Mouse (Mus musculus): ENCODE results near the gene Gm17359.
"Not testable (repeated sequence)": the region's sequence is repeated elsewhere in the genome, so short reads cannot be mapped to it uniquely, and the experiment has no call there.

Gm17359 gene

GRCm38 (mm10) chr3:79416944-79417680 is 80.7 kb downstream of the Gm17359 start:
- DNase-seq: no peak

- no peak for DNase-seq
These were observed 82.5 kb downstream of the Gm17359 start for GRCm38 (mm10) chr3:79418921-79419320.

GRCm38 (mm10) chr3:79425441-79425840 is 89.0 kb downstream of the Gm17359 start:
- DNase-seq: peak; percentile 37

- no peak for DNase-seq
These were observed 97.1 kb downstream of the Gm17359 start for GRCm38 (mm10) chr3:79433593-79433992.

- DNase-seq: no peak
These were observed 98.0 kb downstream of the Gm17359 start for GRCm38 (mm10) chr3:79434436-79434835.

- no peak for DNase-seq
These were observed 98.5 kb downstream of the Gm17359 start for GRCm38 (mm10) chr3:79434985-79435384.

- peak; percentile 93 for DNase-seq
These were observed 99.7 kb downstream of the Gm17359 start for GRCm38 (mm10) chr3:79436186-79436585.

GRCm38 (mm10) chr3:79438276-79438675 is 101.8 kb downstream of the Gm17359 start:
- DNase-seq: no peak

GRCm38 (mm10) chr3:79440976-79441491 is 104.6 kb downstream of the Gm17359 start:
- peak; percentile 55 for DNase-seq

GRCm38 (mm10) chr3:79443850-79444249 is 107.4 kb downstream of the Gm17359 start:
- DNase-seq: no peak

GRCm38 (mm10) chr3:79445041-79445440 is 108.6 kb downstream of the Gm17359 start:
- DNase-seq: peak; percentile 28

- no peak for DNase-seq
These were observed 109.7 kb downstream of the Gm17359 start for GRCm38 (mm10) chr3:79446124-79446523.

GRCm38 (mm10) chr3:79446648-79447047 is 110.2 kb downstream of the Gm17359 start:
- DNase-seq: not testable (repeated sequence)

- no peak for DNase-seq
These were observed 112.0 kb downstream of the Gm17359 start for GRCm38 (mm10) chr3:79448421-79448820.

GRCm38 (mm10) chr3:79449361-79449760 is 112.9 kb downstream of the Gm17359 start:
- DNase-seq: no peak

- no peak for DNase-seq
These were observed 116.3 kb downstream of the Gm17359 start for GRCm38 (mm10) chr3:79452696-79453263.

GRCm38 (mm10) chr3:79455761-79456160 is 119.3 kb downstream of the Gm17359 start:
- no peak for DNase-seq

GRCm38 (mm10) chr3:79458651-79459275 is 122.3 kb downstream of the Gm17359 start:
- no peak for DNase-seq

GRCm38 (mm10) chr3:79469440-79469839 is 133.0 kb downstream of the Gm17359 start:
- no peak for DNase-seq

- peak; percentile 37 for DNase-seq
These were observed 135.9 kb downstream of the Gm17359 start for GRCm38 (mm10) chr3:79472362-79472761.

GRCm38 (mm10) chr3:79474911-79475310 is 138.4 kb downstream of the Gm17359 start:
- peak; percentile 47 for DNase-seq

GRCm38 (mm10) chr3:79475980-79476379 is 139.5 kb downstream of the Gm17359 start:
- DNase-seq: no peak

- no peak for DNase-seq
These were observed 141.9 kb downstream of the Gm17359 start for GRCm38 (mm10) chr3:79478400-79478799.

GRCm38 (mm10) chr3:79478880-79479279 is 142.4 kb downstream of the Gm17359 start:
- DNase-seq: no peak

Data from right cerebral cortex, adult 18-20 months (tissue).